Mouse (Mus musculus) heart, postnatal 0 days (tissue): ENCODE measurements around the gene Slc25a10. TPM values are rescaled to one million over a fixed set of nuclear protein-coding genes. Genes with fewer than 3 reads are reported as not detected.

ENCODE experiments used
- ATAC-seq: fragments of 200-750 bp; cut with Nextera tagmentation; 2 replicates; pipeline ENCODE4 v1.8.0; 2017; ENCODE audit warnings: low read depth, moderate number of reproducible peaks, moderate library complexity; ENCODE audit not compliant: insufficient read depth
- DNase-seq: peaks from one replicate; pipeline ENCODE4 v3.0.0-alpha.2; 2016; ENCODE audit warnings: low spot score
- H3K27ac ChIP-seq: fragments of 300-500 bp; sonication (generic); 2 replicates; pipeline ENCODE4 v1.5.1; 2014; ENCODE audit warnings: low read depth, mild to moderate bottlenecking
- H3K27me3 ChIP-seq: fragments of 300-500 bp; sonication (generic); 2 replicates; pipeline ENCODE4 v1.6.1; 2014; ENCODE audit warnings: low read length, mixed read lengths; ENCODE audit not compliant: control insufficient read depth, insufficient read depth
- H3K36me3 ChIP-seq: fragments of 300-500 bp; sonication (generic); replicated peaks from 2 replicates; pipeline ENCODE4 v1.6.1; 2014; ENCODE audit warnings: low read length, mixed read lengths; ENCODE audit not compliant: control insufficient read depth, insufficient read depth
- H3K4me1 ChIP-seq: fragments of 300-500 bp; sonication (generic); 2 replicates; pipeline ENCODE4 v1.6.1; 2014; ENCODE audit warnings: antibody characterized with exemption; ENCODE audit not compliant: control insufficient read depth, insufficient read depth
- H3K4me2 ChIP-seq: fragments of 300-500 bp; sonication (generic); 2 replicates; pipeline ENCODE4 v1.6.1; 2014; ENCODE audit warnings: low read depth, mild to moderate bottlenecking, low read length, moderate library complexity
- H3K4me3 ChIP-seq: fragments of 300-500 bp; sonication (generic); 2 replicates; pipeline ENCODE4 v1.5.1; 2014; ENCODE audit warnings: low read depth, low read length
- H3K9ac ChIP-seq: fragments of 300-500 bp; sonication (generic); replicated peaks from 2 replicates; pipeline ENCODE4 v1.6.1; 2014; ENCODE audit warnings: low read depth, low read length, mixed read lengths
- H3K9me3 ChIP-seq: fragments of 300-500 bp; sonication (generic); replicated peaks from 2 replicates; pipeline ENCODE4 v1.6.1; 2016; ENCODE audit warnings: low read length; ENCODE audit not compliant: control insufficient read depth
- CTCF ChIP-seq: IDR thresholded peaks from 2 replicates; pipeline ENCODE4 v1.5.1; 2016; ENCODE audit warnings: antibody characterized with exemption, control low read depth, low read depth
- EP300 ChIP-seq: IDR thresholded peaks from 2 replicates; pipeline ENCODE4 v1.6.1; 2016; ENCODE audit warnings: antibody characterized with exemption, low read depth
- WGBS: fragments of 180-500 bp; shearing (Covaris S2); extraction: QIAGEN DNeasy Blood & Tissue Kit; methylation state at CpG from one replicate; pipeline ENCODE4 v1.1.7; 2014; 5-methylcytosine and 5-hydroxymethylcytosine counted together
- polyA plus RNA-seq: library from polyadenylated mRNA; unstranded; fragments of >200 nt; fragmentation: Nextera tagmentation; extraction: Ambion mirVana; gene quantifications from 2 replicates; pipeline ENCODE4 v1.2.1, GENCODE M21; 2015
- total RNA-seq: library from RNA; depleted of rRNA; stranded (reverse); fragments of >200 nt; gene quantifications from 2 replicates; pipeline ENCODE4 v1.2.3, GENCODE M21; 2014; ENCODE audit warnings: low replicate concordance

The Slc25a10 gene
- total and polyA plus RNA-seq, 2 experiments from 2014 or later: 33.8 to 74.3 TPM

DNA sequence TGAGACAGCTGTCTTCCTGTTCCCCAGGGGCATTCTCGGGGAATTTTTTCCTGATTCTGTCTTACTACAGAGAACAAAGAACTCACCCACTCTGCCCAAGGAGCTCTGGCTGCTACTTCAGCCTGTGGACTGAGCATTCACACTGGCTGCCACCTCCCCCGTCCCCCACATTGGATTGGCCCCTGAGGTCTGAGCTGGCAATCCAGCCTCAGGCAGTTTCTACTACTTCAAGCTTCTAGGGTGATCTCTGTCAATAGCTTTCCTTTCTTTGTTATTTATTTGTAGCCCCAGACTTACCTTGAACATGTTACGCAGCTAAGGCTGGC, 1.2 kb downstream of the Slc25a10 start:
- Histone ChIP-seq H3K27me3 (no peaks in the 10 kb centered on the region), H3K27ac (peak overlapping the region; percentile 81), H3K4me1 (peaks cover 19% of the 10 kb centered on the region), H3K36me3 (peaks cover 49% of the 10 kb centered on the region), H3K4me3 (peak overlapping the region; percentile 95), H3K9me3 (no peaks in the 10 kb centered on the region), H3K9ac (no peak overlapping the region), H3K4me2 (peak overlapping the region; percentile 97)
- DNase-seq (no peak), ATAC-seq (no peak)
- 24% methylated on average over 3 of the region's 3 CpGs for WGBS
- TF ChIP-seq EP300: no peak
- no peak for TF ChIP-seq CTCF

DNA sequence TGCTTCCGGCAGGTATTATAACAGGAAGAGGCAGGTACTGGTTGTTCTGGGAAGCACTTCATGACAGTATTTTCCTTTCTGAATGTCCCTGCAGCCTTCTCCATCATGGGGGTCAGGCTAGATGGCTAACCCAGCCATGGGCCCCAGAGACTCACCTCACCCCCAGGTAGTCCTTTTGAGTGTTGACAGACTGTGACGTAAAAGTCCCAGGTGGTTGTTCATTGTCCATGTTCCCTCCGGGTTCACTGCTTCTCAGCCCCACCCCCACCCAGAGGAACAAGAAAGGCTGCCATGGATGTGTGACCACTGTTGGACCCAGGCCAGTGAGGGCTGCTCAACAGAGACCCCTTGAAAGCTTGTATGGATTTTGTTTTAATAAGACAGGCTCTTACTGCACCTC, 1.7 kb downstream of the Slc25a10 start:
- Histone ChIP-seq H3K4me2 (peak overlapping the region; percentile 97), H3K4me3 (no peak overlapping the region), H3K36me3 (peaks cover 49% of the 10 kb centered on the region), H3K9ac (no peak overlapping the region), H3K27ac (0 out of 2 replicates have a peak overlapping the region, but pooled peaks have one; percentile 81), H3K4me1 (peaks cover 19% of the 10 kb centered on the region), H3K9me3 (no peaks in the 10 kb centered on the region), H3K27me3 (no peaks in the 10 kb centered on the region)
- no peak for DNase-seq
- WGBS: 43% methylated on average over 3 of the region's 3 CpGs
- TF ChIP-seq CTCF: no peak
- no peak for TF ChIP-seq EP300
- ATAC-seq: no peak

DNA sequence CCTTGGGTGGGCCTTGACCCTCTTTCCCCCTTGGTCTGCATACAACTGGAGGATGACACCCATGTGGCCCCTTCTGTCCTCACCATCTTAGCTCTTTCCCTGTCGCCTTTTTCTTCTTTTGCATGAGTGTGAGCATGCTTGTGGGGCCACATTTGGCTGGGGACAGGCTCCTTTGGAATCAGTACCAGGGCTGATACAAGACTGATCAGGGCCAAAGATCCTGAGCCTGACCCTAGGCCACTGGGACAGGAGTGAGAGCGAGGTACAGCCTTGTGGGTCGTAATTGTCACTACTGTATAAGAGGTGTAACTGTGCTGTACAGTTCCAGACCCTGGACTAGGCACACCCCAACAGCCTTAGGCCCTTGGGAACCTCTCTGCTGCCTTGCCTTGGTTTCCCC, 2.3 kb downstream of the Slc25a10 start:
- Histone ChIP-seq H3K27me3 (no peaks in the 10 kb centered on the region), H3K4me1 (peaks cover 19% of the 10 kb centered on the region), H3K36me3 (peaks cover 48% of the 10 kb centered on the region), H3K4me2 (no peak overlapping the region), H3K9ac (no peak overlapping the region), H3K4me3 (no peak overlapping the region), H3K9me3 (no peaks in the 10 kb centered on the region), H3K27ac (no peak overlapping the region)
- 88% methylated on average over 3 of the region's 3 CpGs for WGBS
- ATAC-seq: no peak
- TF ChIP-seq EP300 (no peak), CTCF (no peak)
- no peak for DNase-seq

DNA sequence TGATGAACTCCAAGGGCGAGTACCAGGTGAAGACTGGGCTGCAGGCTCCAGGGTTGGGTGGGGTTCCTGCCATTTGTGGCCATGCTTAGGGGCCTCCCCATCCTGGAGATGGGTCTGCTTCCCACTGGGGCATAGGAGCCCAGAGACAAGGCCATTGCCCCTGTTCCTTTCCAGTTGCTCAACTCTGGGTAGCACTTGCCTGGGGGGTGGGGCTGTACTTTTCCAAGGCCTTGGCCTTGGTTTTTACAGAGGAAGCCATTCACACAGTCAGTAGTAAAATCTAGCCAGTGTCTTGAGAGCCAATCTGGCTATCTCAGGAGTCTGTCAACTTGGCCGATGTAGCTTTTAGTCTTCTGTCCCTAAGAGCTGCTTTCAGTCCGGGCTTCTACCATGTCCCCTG, 5.8 kb downstream of the Slc25a10 start:
- Histone ChIP-seq H3K27ac (no peak overlapping the region), H3K36me3 (peaks cover 45% of the 10 kb centered on the region), H3K9ac (no peak overlapping the region), H3K27me3 (no peaks in the 10 kb centered on the region), H3K9me3 (no peaks in the 10 kb centered on the region), H3K4me2 (no peak overlapping the region), H3K4me3 (no peak overlapping the region), H3K4me1 (peaks cover 17% of the 10 kb centered on the region)
- TF ChIP-seq CTCF: no peak
- no peak for TF ChIP-seq EP300
- ATAC-seq (no peak), DNase-seq (no peak)
- 90% methylated on average over 3 of the region's 3 CpGs for WGBS

DNA sequence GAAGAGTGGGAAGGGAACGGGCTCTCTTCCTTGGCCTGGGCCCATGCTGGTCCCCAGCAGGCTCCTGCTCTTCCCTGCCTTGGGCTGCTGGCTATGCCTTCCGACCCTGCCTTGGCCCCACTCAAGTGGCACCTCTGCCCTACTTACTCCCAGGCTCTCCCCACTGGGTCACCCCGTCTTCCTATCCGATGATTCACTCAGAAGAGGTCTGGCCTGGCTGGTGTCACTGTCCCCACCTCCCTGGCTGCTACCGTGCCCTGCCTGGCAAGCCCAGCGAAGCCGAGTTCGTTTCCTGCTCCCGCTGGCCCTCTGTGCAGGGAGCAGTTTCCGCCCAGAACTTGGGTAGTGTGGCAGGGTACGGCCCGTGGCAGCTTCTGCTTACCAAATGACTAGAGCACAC, 6.6 kb downstream of the Slc25a10 start:
- H3K36me3 ChIP-seq: peaks cover 45% of the 10 kb centered on the region
- DNase-seq (no peak), ATAC-seq (no peak)
- no peak overlapping the region for H3K9ac ChIP-seq
- no peak overlapping the region for H3K4me2 ChIP-seq
- WGBS: 89% methylated on average over 12 of the region's 12 CpGs
- no peaks in the 10 kb centered on the region for H3K27me3 ChIP-seq
- no peak for TF ChIP-seq EP300
- no peak overlapping the region for H3K4me3 ChIP-seq
- H3K4me1 ChIP-seq: peaks cover 11% of the 10 kb centered on the region
- H3K27ac ChIP-seq: no peak overlapping the region
- H3K9me3 ChIP-seq: no peaks in the 10 kb centered on the region

DNA sequence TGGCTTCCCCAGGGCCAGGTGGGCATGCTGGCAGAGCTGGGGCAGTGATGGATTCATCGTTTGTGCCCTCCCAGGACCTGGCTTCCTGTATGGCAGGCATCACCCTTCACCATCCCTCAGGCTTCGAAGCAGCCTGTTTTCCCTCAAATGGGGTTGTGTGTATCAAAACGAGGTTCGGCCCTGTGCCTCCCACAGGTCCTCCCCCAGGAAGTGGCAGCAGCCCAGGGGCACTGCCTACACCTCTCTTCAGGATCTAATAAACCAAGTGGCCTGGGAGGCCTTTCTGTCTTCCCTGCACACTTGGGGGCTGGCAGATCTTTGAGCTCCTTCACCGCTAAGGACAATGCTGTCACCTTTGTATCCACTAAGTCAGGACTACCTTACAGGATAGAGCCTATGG, 7.3 kb downstream of the Slc25a10 start:
- H3K27me3 ChIP-seq: no peaks in the 10 kb centered on the region
- H3K27ac ChIP-seq: no peak overlapping the region
- no peak overlapping the region for H3K4me3 ChIP-seq
- H3K4me1 ChIP-seq: peaks cover 8% of the 10 kb centered on the region
- DNase-seq (no peak), ATAC-seq (no peak)
- H3K9me3 ChIP-seq: no peaks in the 10 kb centered on the region
- no peak overlapping the region for H3K4me2 ChIP-seq
- H3K36me3 ChIP-seq: peaks cover 45% of the 10 kb centered on the region
- no peak overlapping the region for H3K9ac ChIP-seq
- TF ChIP-seq CTCF: no peak
- TF ChIP-seq EP300: no peak
- 88% methylated on average over 5 of the region's 5 CpGs for WGBS
